In the genomic region with DNA sequence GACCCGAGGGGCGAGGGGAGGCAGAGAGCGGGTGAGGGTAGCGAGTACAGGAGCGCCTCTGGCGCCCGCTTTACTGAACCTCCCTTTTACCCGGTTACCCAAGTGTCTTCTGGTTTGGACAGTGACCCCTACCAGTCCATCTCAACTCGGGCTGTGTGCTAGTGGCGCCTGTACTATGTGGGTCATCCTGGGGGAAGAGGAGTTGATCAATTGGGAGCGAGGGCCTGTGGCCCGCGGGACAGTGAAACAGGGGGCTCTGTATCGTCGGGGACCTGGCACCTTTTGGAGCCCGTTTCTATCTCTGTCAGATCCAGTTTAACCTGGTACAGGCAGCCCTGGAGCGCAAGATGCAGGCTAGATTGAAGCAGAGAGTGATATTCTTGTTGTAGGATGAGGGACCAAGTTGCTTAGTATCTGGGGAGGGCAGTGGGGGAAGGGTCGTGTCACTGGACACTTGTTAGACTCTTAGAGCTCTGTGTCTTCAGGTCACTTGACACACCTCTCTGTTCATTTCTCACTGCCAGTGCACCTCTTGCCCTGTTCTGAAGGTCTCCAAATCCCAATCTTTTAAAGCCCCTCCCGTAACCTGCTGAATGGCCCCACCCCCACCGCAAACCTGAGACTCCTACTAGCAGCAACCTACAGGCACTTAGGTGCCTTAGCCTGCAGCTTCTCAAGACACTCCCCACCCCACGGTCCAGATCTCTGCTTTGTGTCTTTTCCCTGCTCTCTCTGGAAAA, we compare ENCODE assay signal across 9 mouse cellular contexts. TPM values are rescaled to one million over a fixed set of nuclear protein-coding genes. Genes with fewer than 3 reads are reported as not detected.
DNase-seq lines count a peak whose midpoint lies in the region; ATAC-seq and TF ChIP-seq lines count a peak whose summit lies in the region.
"Had no signal": no experiment of that assay in that cellular context is flagged by ENCODE, and none has a peak within 500 bp of the region (broad histone marks: within the 10 kb centered on the region; RNA-seq: fewer than 3 reads in every experiment).

No protein-coding gene starts in this region.

- intact Hi-C loops in gastrocnemius, adult 2 months (cut with DNase I) = no loop called here

- peak overlapping the region; percentile 64 for H3K9ac ChIP-seq in hindbrain, embryonic 16.5 days (ENCODE audit: low read depth, low read length)
- peak overlapping the region; percentile 31; the same call in 1 of the 2 replicates for H3K9ac ChIP-seq in midbrain, embryonic 12.5 days (replicated peaks)

- peak; percentile 81 for ATAC-seq in hindbrain, embryonic 16.5 days
- peak; percentile 81; the same call in 1 of the 2 replicates for ATAC-seq in midbrain, embryonic 12.5 days (ENCODE audit: low FRiP score, low read depth)

- TF ChIP-seq CTCF in gastrocnemius, adult 2 months (IDR thresholded peaks at IDR 0.05) = no peak

- H3K27ac ChIP-seq in gastrocnemius, adult 2 months = no peak overlapping the region
- no peak overlapping the region for H3K27ac ChIP-seq in hindbrain, embryonic 16.5 days (ENCODE audit: low read depth, low read length)
- H3K27ac ChIP-seq in midbrain, embryonic 12.5 days (replicated peaks) = no peak overlapping the region

- no peaks in the 10 kb centered on the region for H3K27me3 ChIP-seq in hindbrain, embryonic 16.5 days (replicated peaks; ENCODE audit: control insufficient read depth, insufficient read depth, low read length)
- peaks cover 40% of the 10 kb centered on the region for H3K27me3 ChIP-seq in midbrain, embryonic 12.5 days

- peak overlapping the region; percentile 62 for H3K4me2 ChIP-seq in hindbrain, embryonic 16.5 days (ENCODE audit: low read length)
- H3K4me2 ChIP-seq in midbrain, embryonic 12.5 days (replicated peaks) = peak overlapping the region; percentile 69

- WGBS in hindbrain, embryonic 16.5 days = 17% methylated on average over 18 of the region's 21 CpGs
- WGBS in midbrain, embryonic 12.5 days = 17% methylated on average over 20 of the region's 21 CpGs

- no peaks in the 10 kb centered on the region for H3K36me3 ChIP-seq in hindbrain, embryonic 16.5 days (ENCODE audit: control insufficient read depth, insufficient read depth, low read length)
- no peaks in the 10 kb centered on the region for H3K36me3 ChIP-seq in midbrain, embryonic 12.5 days

- H3K9me3 ChIP-seq in hindbrain, embryonic 16.5 days (ENCODE audit: control insufficient read depth, low read length) = no peaks in the 10 kb centered on the region
- H3K9me3 ChIP-seq in midbrain, embryonic 12.5 days = no peaks in the 10 kb centered on the region

- no peaks in the 10 kb centered on the region for H3K4me1 ChIP-seq in hindbrain, embryonic 16.5 days (ENCODE audit: control insufficient read depth, insufficient read depth, low read depth, low read length)
- H3K4me1 ChIP-seq in midbrain, embryonic 12.5 days = no peaks in the 10 kb centered on the region

- no peak for DNase-seq in gastrocnemius, adult 2 months
- DNase-seq in gastrocnemius, postnatal 4 days (ENCODE audit: low spot score in 2 of 2) = no peak
- peak; percentile 6 for DNase-seq in right cerebral cortex, postnatal 14 days
- no peak for DNase-seq in right cerebral cortex, adult 18-20 months
- DNase-seq in spleen, adult 18-20 months = no peak
- no peak for DNase-seq in adipocyte (ENCODE audit: low spot score)

- H3K4me3 ChIP-seq in gastrocnemius, adult 2 months = peak overlapping the region; percentile 64
- peak overlapping the region; percentile 48 for H3K4me3 ChIP-seq in hindbrain, embryonic 16.5 days (ENCODE audit: low read length)
- H3K4me3 ChIP-seq in midbrain, embryonic 12.5 days = peak overlapping the region; percentile 50

RNA-seq across cellular contexts. Expression of gene Rtl4, which starts 0.6 kb away (rescaled TPM):
- under 1 TPM in 1 of 2 experiments, not detected in 1; 0.13 TPM for total RNA-seq in gastrocnemius, adult 2 months (2021)
- total RNA-seq in gastrocnemius, postnatal 4 days (2021) = under 1 TPM; 0.18 to 0.32 TPM
- polyA plus RNA-seq in hindbrain, embryonic 16.5 days (2015; fragmentation: Nextera tagmentation; extraction: Ambion mirVana) = 1.8 TPM in 2 replicates
- polyA plus RNA-seq in midbrain, embryonic 12.5 days (2016; fragmentation: Nextera tagmentation; extraction: Ambion mirVana) = 0.18 and 0.54 TPM in 2 replicates
- polyA plus RNA-seq: spleen, adult 2 months had no signal

RNA-seq across cellular contexts. Expression of gene Trpc5, which starts 1.3 kb away (rescaled TPM):
- under 1 TPM in 1 of 2 experiments, not detected in 1; 0.15 TPM for total RNA-seq in gastrocnemius, adult 2 months (2021)
- under 1 TPM; 0.27 to 0.29 TPM for total RNA-seq in gastrocnemius, postnatal 4 days (2021)
- 3.9 TPM in 2 replicates for polyA plus RNA-seq in hindbrain, embryonic 16.5 days (2015; fragmentation: Nextera tagmentation; extraction: Ambion mirVana)
- 0.43 and 0.46 TPM in 2 replicates for polyA plus RNA-seq in midbrain, embryonic 12.5 days (2016; fragmentation: Nextera tagmentation; extraction: Ambion mirVana)
- polyA plus RNA-seq: spleen, adult 2 months had no signal
